Mouse (Mus musculus): ENCODE measurements around the gene Alpi.

- no peak for TF ChIP-seq CTCF (IDR thresholded peaks at IDR 0.05; ENCODE audit: low read depth, low read length)
- TF ChIP-seq POLR2A (IDR thresholded peaks at IDR 0.05; ENCODE audit: borderline replicate concordance, low read depth, low read length), result no peak
These were observed 41.0 kb upstream of the Alpi start for GRCm38 (mm10) chr1:87142456-87142855.
